Mouse (Mus musculus): Measurements from ENCODE around the gene Enah.

The Enah gene

DNA sequence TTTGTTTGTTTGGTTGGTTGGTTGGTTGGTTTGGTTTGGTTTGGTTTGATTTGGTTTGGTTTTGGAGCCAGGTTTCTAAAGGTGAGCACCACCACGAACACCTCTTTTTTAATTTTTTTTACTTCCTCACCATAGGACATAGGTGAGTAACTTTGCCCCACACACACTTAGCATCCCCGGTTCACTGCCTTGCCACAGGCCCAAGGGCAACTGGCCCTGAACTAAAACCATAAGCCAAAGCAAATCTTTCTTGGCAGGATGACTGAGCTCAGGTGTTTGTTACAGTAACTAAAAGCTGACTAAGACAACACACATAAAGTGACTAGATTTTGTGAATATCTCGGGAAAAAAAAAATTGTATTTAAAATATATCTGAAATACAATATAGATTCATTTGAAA lies 172.4 kb downstream of the Enah start:
- no peak for DNase-seq (ENCODE audit: low spot score in 2 of 2)

Data from frontal cortex, postnatal 36 days (tissue).